ENCODE assay signal across 8 mouse cellular contexts in genomic region chr12:79208703-79209464, GRCm38 (mm10). TPM values are rescaled to one million over a fixed set of nuclear protein-coding genes. Genes with fewer than 3 reads are reported as not detected.
DNase-seq lines count a peak whose midpoint lies in the region; ATAC-seq and TF ChIP-seq lines count a peak whose summit lies in the region.

Rdh12 (plus strand) TSS chr12:79208914.

- no peak for TF ChIP-seq CTCF in testis, adult 2 months (IDR thresholded peaks at IDR 0.05; ENCODE audit: control insufficient read depth, insufficient read depth, insufficient replicate concordance, low read depth, low read length)

- no peaks in the 10 kb centered on the region for H3K36me3 ChIP-seq in testis, adult 2 months (ENCODE audit: control insufficient read depth, insufficient read depth, low read length)
- H3K36me3 ChIP-seq in intestine, embryonic 14.5 days (ENCODE audit: control insufficient read depth, insufficient read depth, low read length) = no peaks in the 10 kb centered on the region
- H3K36me3 ChIP-seq in liver, embryonic 13.5 days = no peaks in the 10 kb centered on the region
- no peaks in the 10 kb centered on the region for H3K36me3 ChIP-seq in myocyte (ENCODE audit: control insufficient read depth, insufficient read depth)
- no peaks in the 10 kb centered on the region for H3K36me3 ChIP-seq in stomach, embryonic 15.5 days

- peak within 1 kb of the TSS; percentile 56; the same call in 1 of the 2 replicates for H3K4me3 ChIP-seq in testis, adult 2 months (ENCODE audit: control insufficient read depth, low read depth, low read length)
- peak within 1 kb of the TSS; percentile 36 for H3K4me3 ChIP-seq in intestine, embryonic 14.5 days (ENCODE audit: low read depth, low read length)
- peak within 1 kb of the TSS; percentile 44 for H3K4me3 ChIP-seq in liver, embryonic 13.5 days (replicated peaks)
- H3K4me3 ChIP-seq in myocyte = no peak within 1 kb of the TSS
- peak within 1 kb of the TSS; percentile 41 for H3K4me3 ChIP-seq in stomach, embryonic 15.5 days (replicated peaks)

- no peaks in the 10 kb centered on the region for H3K79me2 ChIP-seq in myocyte (ENCODE audit: control insufficient read depth, insufficient read depth)

- DNase-seq in testis, postnatal 14 days (ENCODE audit: low spot score) = no peak
- DNase-seq in cerebellum, adult 9-11 months = peak; percentile 55
- peak; percentile 7 to 25 for DNase-seq in frontal cortex, postnatal 25 days (ENCODE audit: low spot score in 2 of 2)
- DNase-seq in intestine, embryonic 14.5 days (ENCODE audit: low spot score) = no peak
- no peak for DNase-seq in liver, embryonic 13.5 days

- TF ChIP-seq POLR2A in testis, adult 2 months (IDR thresholded peaks at IDR 0.05; ENCODE audit: control insufficient read depth, low read depth, low read length) = no peak
- TF ChIP-seq POLR2A in myocyte (IDR thresholded peaks at IDR 0.05; ENCODE audit: insufficient read length, low read depth) = no peak

- no peaks in the 10 kb centered on the region for H3K27me3 ChIP-seq in testis, adult 2 months (ENCODE audit: control insufficient read depth, insufficient read depth, low read length)
- H3K27me3 ChIP-seq in intestine, embryonic 14.5 days (replicated peaks; ENCODE audit: control insufficient read depth, insufficient read depth, low read length) = no peaks in the 10 kb centered on the region
- no peaks in the 10 kb centered on the region for H3K27me3 ChIP-seq in liver, embryonic 13.5 days
- peaks cover 40% of the 10 kb centered on the region for H3K27me3 ChIP-seq in myocyte (ENCODE audit: control insufficient read depth, insufficient read depth, insufficient read length)
- no peaks in the 10 kb centered on the region for H3K27me3 ChIP-seq in stomach, embryonic 15.5 days (replicated peaks)

- no peak within 1 kb of the TSS for H3K9ac ChIP-seq in intestine, embryonic 14.5 days (ENCODE audit: low read length)
- no peak within 1 kb of the TSS for H3K9ac ChIP-seq in liver, embryonic 13.5 days
- H3K9ac ChIP-seq in stomach, embryonic 15.5 days = 0 out of 2 replicates have a peak within 1 kb of the TSS, but pooled peaks have one; percentile 4

- no peak within 1 kb of the TSS for H3K27ac ChIP-seq in testis, adult 2 months (ENCODE audit: control insufficient read depth, insufficient read depth, low read depth, low read length)
- H3K27ac ChIP-seq in intestine, embryonic 14.5 days (ENCODE audit: low read depth) = no peak within 1 kb of the TSS
- no peak within 1 kb of the TSS for H3K27ac ChIP-seq in liver, embryonic 13.5 days
- peak within 1 kb of the TSS; percentile 33; the same call in 1 of the 2 replicates for H3K27ac ChIP-seq in stomach, embryonic 15.5 days

- WGBS in intestine, embryonic 14.5 days = 6% methylated on average over 13 of the region's 13 CpGs
- 5% methylated on average over 13 of the region's 13 CpGs for WGBS in liver, embryonic 13.5 days (ENCODE audit: insufficient replicate concordance)
- WGBS in stomach, embryonic 15.5 days = 3% methylated on average over 13 of the region's 13 CpGs

- H3K4me1 ChIP-seq in testis, adult 2 months (ENCODE audit: control insufficient read depth, insufficient read depth, low read length) = no peaks in the 10 kb centered on the region
- 0 out of 2 replicates have a peak, but pooled peaks cover 5% of the 10 kb centered on the region for H3K4me1 ChIP-seq in intestine, embryonic 14.5 days (replicated peaks; ENCODE audit: control insufficient read depth, insufficient read depth, low read length)
- H3K4me1 ChIP-seq in liver, embryonic 13.5 days (replicated peaks) = peaks cover 9% of the 10 kb centered on the region; the same call in 1 of the 2 replicates
- no peaks in the 10 kb centered on the region for H3K4me1 ChIP-seq in stomach, embryonic 15.5 days

- no peak for ATAC-seq in intestine, embryonic 14.5 days (replicated peaks; ENCODE audit: low FRiP score, low TSS enrichment, low read depth)
- peak; percentile 39; the same call in 1 of the 2 replicates for ATAC-seq in liver, embryonic 13.5 days (ENCODE audit: low read depth)
- ATAC-seq in stomach, embryonic 15.5 days (ENCODE audit: insufficient read depth, low FRiP score, low read depth) = no peak

- H3K4me2 ChIP-seq in intestine, embryonic 14.5 days (ENCODE audit: low read length) = peak within 1 kb of the TSS; percentile 61
- peak within 1 kb of the TSS; percentile 61 for H3K4me2 ChIP-seq in liver, embryonic 13.5 days
- H3K4me2 ChIP-seq in myocyte (ENCODE audit: low read depth) = peak within 1 kb of the TSS; percentile 77
- peak within 1 kb of the TSS; percentile 63 for H3K4me2 ChIP-seq in stomach, embryonic 15.5 days

- no peak within 1 kb of the TSS for H3ac ChIP-seq in myocyte (ENCODE audit: control insufficient read depth, insufficient read length)

- H3K9me3 ChIP-seq in intestine, embryonic 14.5 days (ENCODE audit: control insufficient read depth, low read length) = no peaks in the 10 kb centered on the region
- no peaks in the 10 kb centered on the region for H3K9me3 ChIP-seq in liver, embryonic 13.5 days (replicated peaks)
- H3K9me3 ChIP-seq in stomach, embryonic 15.5 days = no peaks in the 10 kb centered on the region

TF ChIP-seq in myocyte, 11 proteins besides CTCF, POLR2A, EP300 and RAD21:
- TF ChIP-seq MYOG (IDR thresholded peaks at IDR 0.05; ENCODE audit: control insufficient read depth in 1 of 3, insufficient read depth in 1 of 3, insufficient read length in 2 of 3, low read depth in 2 of 3) (no peak), TCF12 (IDR thresholded peaks at IDR 0.05; ENCODE audit: insufficient read depth, poor library complexity, severe bottlenecking) (no peak), SRF (IDR thresholded peaks at IDR 0.05; ENCODE audit: control insufficient read depth, insufficient read length, low read depth) (no peak), MAX (IDR thresholded peaks at IDR 0.05; ENCODE audit: low read depth) (no peak), MYOD1 (IDR thresholded peaks at IDR 0.05; ENCODE audit: control insufficient read depth in 1 of 3, insufficient read length in 2 of 3, low read depth in 2 of 3) (no peak), POLR2AphosphoS2 (IDR thresholded peaks at IDR 0.05; ENCODE audit: insufficient read length, low read depth) (no peak), REST (IDR thresholded peaks at IDR 0.05; ENCODE audit: insufficient read depth, insufficient read length) (no peak), CEBPB (IDR thresholded peaks at IDR 0.05; ENCODE audit: insufficient read depth, poor library complexity, severe bottlenecking) (no peak), USF1 (IDR thresholded peaks at IDR 0.05; ENCODE audit: low read depth) (no peak), TCF3 (IDR thresholded peaks at IDR 0.05; ENCODE audit: insufficient read length, low read depth) (no peak)

RNA-seq across cellular contexts. Expression of gene Rdh12, which starts in this region (rescaled TPM):
- 0.42 and 0.63 TPM in 2 replicates for polyA plus RNA-seq in testis, adult 2 months (2012; rRNA removed)
- polyA plus RNA-seq in intestine, embryonic 14.5 days (2014; fragmentation: Nextera tagmentation; extraction: Ambion mirVana) = 1.2 TPM in 2 replicates
- 0.28 and 0.49 TPM in 2 replicates for polyA plus RNA-seq in liver, embryonic 13.5 days (2015; fragmentation: Nextera tagmentation; extraction: Ambion mirVana)
- 0.54 TPM for polyA plus RNA-seq in myocyte (2012; fragmentation: generic; extraction: Trizol)
- 10.8 and 16.4 TPM in 2 replicates for polyA plus RNA-seq in stomach, embryonic 15.5 days (2015; fragmentation: Nextera tagmentation; extraction: Ambion mirVana)

Comparison
In these comparisons a context has a peak if more than half of its experiments do, and no peak if none do; other contexts are left out.
1. Peak in ATAC-seq, H3K4me3 ChIP-seq and H3K4me2 ChIP-seq in liver, embryonic 13.5 days; RNA of the gene not detected or under 1 TPM.
2. DNase-seq: peak in cerebellum, adult 9-11 months (single experiment) and frontal cortex, postnatal 25 days (2 of 2); none in testis, postnatal 14 days (single experiment), intestine, embryonic 14.5 days (single experiment) and liver, embryonic 13.5 days (single experiment).
3. Peak in every context shown above with its lines, with median percentiles within 50 percentile points of each other: H3K4me2 ChIP-seq.